Mouse (Mus musculus): ENCODE data around the gene Cel. TPM values are rescaled to one million over a fixed set of nuclear protein-coding genes. Genes with fewer than 3 reads are reported as not detected.

Cel gene
- total and polyA plus RNA-seq, 3 experiments = not detected

GRCm38 (mm10) chr2:28585043-28585571, 21.9 kb upstream of the Cel start (continued):
- TF ChIP-seq POLR2AphosphoS2 (IDR thresholded peaks at IDR 0.05; ENCODE audit: low read length) (no peak), TAL1 (IDR thresholded peaks at IDR 0.05; ENCODE audit: low read length) (no peak)

- Histone ChIP-seq H3K9ac (ENCODE audit: control insufficient read depth, low read depth, low read length, poor library complexity, severe bottlenecking) (peak within 1 kb of the TSS; percentile 84), H3K9me3 (replicated peaks; ENCODE audit: insufficient read depth, low read length) (no peaks in the 10 kb centered on the region), H3K27me3 (ENCODE audit: control insufficient read depth in 1 of 2, insufficient read depth in 2 of 2, low read length in 2 of 2) (no peaks in the 10 kb centered on the region), H3K4me1 (ENCODE audit: control insufficient read depth in 1 of 2, insufficient read depth in 2 of 2, low read length in 2 of 2) (peaks cover 0 to 16% of the 10 kb centered on the region in 2 experiments; a peak in 2 of 4 replicates), H3K36me3 (ENCODE audit: control insufficient read depth in 1 of 2, insufficient read depth in 2 of 2, low read length in 2 of 2) (peaks cover 0 to 11% of the 10 kb centered on the region in 2 experiments; a peak in 3 of 4 replicates), H3K79me2 (ENCODE audit: control insufficient read depth, insufficient read depth, low read length, poor library complexity) (peaks cover 5% of the 10 kb centered on the region), H3K27ac (ENCODE audit: control insufficient read depth, low read depth, low read length) (peak within 1 kb of the TSS; percentile 75), H3K4me3 (ENCODE audit: control insufficient read depth in 1 of 2, insufficient read depth in 1 of 2, low read depth in 2 of 2, low read length in 2 of 2) (peak within 1 kb of the TSS; percentile 68 to 82)
- TF ChIP-seq NRF1 (IDR thresholded peaks at IDR 0.05; ENCODE audit: insufficient read depth, low read depth, low read length, poor library complexity, severe bottlenecking) = no peak
- TF ChIP-seq JUND (IDR thresholded peaks at IDR 0.05; ENCODE audit: low read depth, low read length) = no peak
- TF ChIP-seq TBP (IDR thresholded peaks at IDR 0.05; ENCODE audit: low read depth, low read length) = no peak
- TF ChIP-seq TAL1 (IDR thresholded peaks at IDR 0.05; ENCODE audit: low read length) = no peak
- no peak for TF ChIP-seq ZMIZ1 (IDR thresholded peaks at IDR 0.05; ENCODE audit: low read depth, low read length)
- no peak for TF ChIP-seq USF2 (IDR thresholded peaks at IDR 0.05; ENCODE audit: borderline replicate concordance in 1 of 2, insufficient read depth in 1 of 2, low read depth in 1 of 2, low read length in 2 of 2)
- TF ChIP-seq GABPA (IDR thresholded peaks at IDR 0.05; ENCODE audit: low read depth, low read length) = no peak
- TF ChIP-seq MXI1 (IDR thresholded peaks at IDR 0.05; ENCODE audit: low read depth, low read length) = no peak
- TF ChIP-seq NELFE (IDR thresholded peaks at IDR 0.05; ENCODE audit: low read depth, low read length) = no peak
- no peak for TF ChIP-seq ELF1 (IDR thresholded peaks at IDR 0.05; ENCODE audit: low read depth, low read length)
- no peak for TF ChIP-seq SIN3A (IDR thresholded peaks at IDR 0.05; ENCODE audit: low read length)
- TF ChIP-seq SMC3 (IDR thresholded peaks at IDR 0.05; ENCODE audit: low read depth, low read length) = no peak
- TF ChIP-seq ETS1 (IDR thresholded peaks at IDR 0.05; ENCODE audit: low read depth, low read length) = no peak
- TF ChIP-seq CHD1 (IDR thresholded peaks at IDR 0.05; ENCODE audit: low read depth, low read length) = no peak
- DNase-seq (ENCODE audit: low read depth, low spot score) = no peak
Observed at GRCm38 (mm10) chr2:28583651-28584050, 20.4 kb upstream of the Cel start, which contains the start of gene Gtf3c5. Gene Gtf3c5, minus strand, starts transcription at chr2:28583751.

GRCm38 (mm10) chr2:28582647-28583353, 19.6 kb upstream of the Cel start:
- no peaks in the 10 kb centered on the region for H3K27me3 ChIP-seq (ENCODE audit: control insufficient read depth in 1 of 2, insufficient read depth in 2 of 2, low read length in 2 of 2)
- TF ChIP-seq MYB (IDR thresholded peaks at IDR 0.05; ENCODE audit: low read depth, low read length) = no peak
- peak; percentile 98 for TF ChIP-seq SIN3A (IDR thresholded peaks at IDR 0.05; ENCODE audit: low read length)
- TF ChIP-seq TAL1 (IDR thresholded peaks at IDR 0.05; ENCODE audit: low read length) = no peak
- TF ChIP-seq E2F4 (IDR thresholded peaks at IDR 0.05; ENCODE audit: borderline replicate concordance, low read depth, low read length) = peak; percentile 98
- peak; percentile 74 to 80 for TF ChIP-seq POLR2A (IDR thresholded peaks at IDR 0.05; ENCODE audit: control insufficient read depth in 1 of 2, insufficient read depth in 1 of 2, low read depth in 1 of 2, low read length in 2 of 2, poor library complexity in 1 of 2)
- TF ChIP-seq RCOR1 (IDR thresholded peaks at IDR 0.05; ENCODE audit: low read depth, low read length) = no peak
- 0 out of 2 replicates have a peak, but pooled peaks have one; percentile 77 for TF ChIP-seq MYC (IDR thresholded peaks at IDR 0.05; ENCODE audit: low read depth, low read length)
- no peak for TF ChIP-seq USF2 (IDR thresholded peaks at IDR 0.05; ENCODE audit: borderline replicate concordance in 1 of 2, insufficient read depth in 1 of 2, low read depth in 1 of 2, low read length in 2 of 2)
- TF ChIP-seq RAD21 (IDR thresholded peaks at IDR 0.05; ENCODE audit: low read depth, low read length) = no peak
- TF ChIP-seq GATA1 (IDR thresholded peaks at IDR 0.05; ENCODE audit: low read depth, low read length) = no peak
- TF ChIP-seq EP300 (IDR thresholded peaks at IDR 0.05; ENCODE audit: low read depth in 1 of 2, low read length in 2 of 2) = no peak
- TF ChIP-seq POLR2AphosphoS5 (IDR thresholded peaks at IDR 0.05; ENCODE audit: borderline replicate concordance, low read depth, low read length) = no peak
- TF ChIP-seq KAT2A (conservative IDR thresholded peaks at IDR 0.05; ENCODE audit: low read depth, low read length) = no peak; the same call in 1 of the 2 replicates
- no peak for TF ChIP-seq CHD2 (IDR thresholded peaks at IDR 0.05; ENCODE audit: low read length)
- no peak for TF ChIP-seq ZNF384 (IDR thresholded peaks at IDR 0.05; ENCODE audit: low read depth, low read length)
- no peak for TF ChIP-seq ZMIZ1 (IDR thresholded peaks at IDR 0.05; ENCODE audit: low read depth, low read length)
- no peak for TF ChIP-seq SMC3 (IDR thresholded peaks at IDR 0.05; ENCODE audit: low read depth, low read length)

More at GRCm38 (mm10) chr2:28582647-28583353, 19.6 kb upstream of the Cel start:
- Histone ChIP-seq H3K27ac (ENCODE audit: control insufficient read depth, low read depth, low read length) (peak overlapping the region; percentile 75), H3K4me3 (ENCODE audit: control insufficient read depth in 1 of 2, insufficient read depth in 1 of 2, low read depth in 2 of 2, low read length in 2 of 2) (peak overlapping the region; percentile 68 to 82), H3K79me2 (ENCODE audit: control insufficient read depth, insufficient read depth, low read length, poor library complexity) (peaks cover 5% of the 10 kb centered on the region), H3K36me3 (ENCODE audit: control insufficient read depth in 1 of 2, insufficient read depth in 2 of 2, low read length in 2 of 2) (peaks cover 0 to 8% of the 10 kb centered on the region in 2 experiments; a peak in 3 of 4 replicates), H3K9me3 (replicated peaks; ENCODE audit: insufficient read depth, low read length) (no peaks in the 10 kb centered on the region), H3K4me1 (ENCODE audit: control insufficient read depth in 1 of 2, insufficient read depth in 2 of 2, low read length in 2 of 2) (peaks cover 0 to 10% of the 10 kb centered on the region in 2 experiments; a peak in 1 of 4 replicates), H3K9ac (ENCODE audit: control insufficient read depth, low read depth, low read length, poor library complexity, severe bottlenecking) (peak overlapping the region; percentile 84)
- peak; percentile 96 for DNase-seq (ENCODE audit: low read depth, low spot score)
